Mouse (Mus musculus) G1E (cell line): ENCODE results near the gene Boc.

Source experiments
- CTCF ChIP-seq: IDR thresholded peaks from 2 replicates; pipeline ENCODE4 v1.5.1; 2012; ENCODE audit warnings: low read depth, low read length, inconsistent platforms, mixed read lengths
- GATA1 ChIP-seq: IDR thresholded peaks from 2 replicates; pipeline ENCODE4 v1.6.1; 2012; ENCODE audit warnings: borderline replicate concordance, low read length, inconsistent platforms, mixed read lengths
- POLR2AphosphoS5 ChIP-seq: IDR thresholded peaks from 2 replicates; pipeline ENCODE4 v1.6.1; 2012; ENCODE audit warnings: low read depth, low read length, inconsistent platforms; ENCODE audit not compliant: insufficient replicate concordance
- TAL1 ChIP-seq: conservative IDR thresholded peaks from 2 replicates; pipeline ENCODE4 v1.6.1; 2012; ENCODE audit warnings: low read depth, low read length, inconsistent platforms, mixed read lengths

DNA sequence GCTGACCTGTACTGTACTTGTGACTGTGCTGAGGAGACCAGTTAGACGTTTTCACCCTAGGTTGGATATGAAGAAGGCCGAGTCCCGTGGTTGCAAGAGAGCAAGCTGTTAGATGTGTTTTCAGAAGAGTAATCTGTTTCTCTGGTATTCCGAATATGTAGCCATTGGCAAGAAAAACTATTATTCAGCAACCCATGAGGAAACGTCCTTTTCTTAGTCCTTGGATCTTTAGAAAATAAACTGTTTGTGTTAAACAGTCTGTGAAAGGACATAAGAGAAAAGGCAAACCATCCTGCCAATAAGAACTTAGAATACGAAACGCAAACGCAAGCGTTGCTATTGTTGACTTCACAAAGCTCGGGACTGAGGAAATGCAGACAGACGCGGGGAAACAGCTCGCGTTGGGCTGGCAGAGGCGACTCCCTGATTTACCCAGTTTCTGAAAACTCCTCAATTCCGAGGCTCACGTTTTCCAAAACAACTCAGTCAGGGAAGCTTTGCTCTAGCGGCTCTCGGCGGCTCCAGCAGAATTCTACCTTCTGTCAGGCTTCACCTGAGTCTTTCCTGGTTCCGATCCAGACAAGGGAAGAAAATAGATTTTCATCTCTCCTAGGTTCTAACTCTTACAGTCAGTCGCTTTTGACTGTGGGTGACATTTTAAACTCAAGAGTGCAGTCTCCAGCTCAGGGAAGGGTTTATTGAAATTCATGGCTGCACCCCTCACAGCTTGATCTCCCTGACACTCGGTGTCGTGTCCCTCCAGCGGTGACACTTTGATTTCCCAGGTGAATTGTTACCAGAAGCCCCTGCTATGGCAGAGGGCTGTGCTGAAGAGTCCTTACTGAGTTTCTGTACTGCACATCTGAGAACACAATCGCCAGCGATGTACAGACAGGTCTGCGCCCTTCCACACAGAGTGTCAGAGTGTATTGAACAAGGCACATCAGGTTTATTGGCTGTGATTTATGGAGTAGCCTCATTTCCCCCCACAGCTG is 76.8 kb downstream of the Boc start:
- no peak for TF ChIP-seq GATA1
- TF ChIP-seq CTCF = no peak
- TF ChIP-seq TAL1 = no peak
- no peak for TF ChIP-seq POLR2AphosphoS5
